Mouse (Mus musculus): ENCODE measurements at regions not wholly inside any gene's neighbourhood (a gene's known extent, or its start where the extent isn't known, plus 50 kb on each side); places are given as distances from the start of the nearest gene placed in this dataset.

DNA sequence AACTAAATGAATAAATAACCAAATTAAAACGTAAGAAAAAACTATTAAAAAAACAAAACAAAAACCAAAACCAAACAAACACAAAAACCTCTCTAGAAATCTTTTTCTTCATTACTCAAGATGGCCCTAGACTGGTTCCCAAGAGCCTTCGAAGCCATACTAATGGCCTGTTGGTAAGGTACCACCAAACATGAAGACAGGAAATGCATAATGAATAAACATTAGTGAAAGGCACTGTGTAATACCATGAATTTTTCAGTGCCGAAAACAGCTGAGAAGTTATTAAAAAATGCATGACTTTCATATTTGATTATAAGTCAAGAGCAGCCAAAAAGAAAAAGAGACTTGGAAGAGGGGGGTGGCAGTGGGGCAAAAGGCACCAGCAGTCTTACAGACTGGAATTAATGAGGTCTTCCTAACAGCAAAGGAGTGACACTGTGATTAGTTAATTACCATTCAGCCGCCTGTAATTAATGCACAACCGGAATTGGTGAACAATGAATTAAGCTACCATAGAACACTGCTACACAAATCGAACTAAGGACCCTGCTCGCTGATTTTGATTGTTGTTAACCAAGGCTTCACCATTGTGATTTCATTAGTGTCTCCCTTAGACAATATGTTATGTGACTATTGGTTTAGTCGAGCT, 55.7 kb upstream of the Vstm2b start:
- TF ChIP-seq CTCF (IDR thresholded peaks at IDR 0.05; ENCODE audit: insufficient read depth, low read length) (no peak), POLR2A (IDR thresholded peaks at IDR 0.05; ENCODE audit: borderline replicate concordance, extremely low read depth, low read depth, low read length) (no peak)
